Comparison of ENCODE assay signal across 8 mouse cellular contexts in genomic region chr13:94710574-94711172, GRCm38 (mm10).
DNase-seq lines count a peak whose midpoint lies in the region; ATAC-seq and TF ChIP-seq lines count a peak whose summit lies in the region.

No protein-coding gene starts in this region.

- no peak for DNase-seq in spleen, adult 2 months (ENCODE audit: low read depth in 1 of 2, low spot score in 2 of 2)
- DNase-seq in spleen, adult 18-20 months: no peak
- no peak for DNase-seq in ovary, postnatal 10 days (ENCODE audit: low spot score)
- no peak for DNase-seq in urinary bladder, adult 18-20 months (ENCODE audit: low spot score in 2 of 2)
- DNase-seq in left cerebral cortex, adult 18-20 months (ENCODE audit: low spot score in 2 of 2): no peak

- no peak for TF ChIP-seq POLR2A in spleen, adult 2 months (IDR thresholded peaks at IDR 0.05; ENCODE audit: low read depth, low read length)

- TF ChIP-seq CTCF in spleen, adult 2 months (IDR thresholded peaks at IDR 0.05; ENCODE audit: extremely low read depth, insufficient read depth, insufficient read length, insufficient replicate concordance): no peak

- no peak; the same call in 1 of the 2 replicates for ATAC-seq in heart, embryonic 16.5 days (replicated peaks; ENCODE audit: extremely low read depth, insufficient read depth, low FRiP score)
- no peak for ATAC-seq in liver, embryonic 15.5 days (ENCODE audit: insufficient read depth)
- no peak for ATAC-seq in monocyte, adult 5-6 weeks (replicated peaks; ENCODE audit: insufficient number of reproducible peaks, low FRiP score, low TSS enrichment, poor library complexity, severe bottlenecking)

- no peaks in the 10 kb centered on the region for H3K4me1 ChIP-seq in spleen, adult 2 months (ENCODE audit: control insufficient read depth, insufficient read depth, insufficient read length)
- H3K4me1 ChIP-seq in heart, embryonic 16.5 days (ENCODE audit: control insufficient read depth, insufficient read depth, low read length): peaks cover 10% of the 10 kb centered on the region
- H3K4me1 ChIP-seq in liver, embryonic 15.5 days (replicated peaks): peaks cover 5% of the 10 kb centered on the region

- no peak overlapping the region for H3K27ac ChIP-seq in spleen, adult 2 months (ENCODE audit: insufficient read depth, low read length)
- H3K27ac ChIP-seq in heart, embryonic 16.5 days (ENCODE audit: low read length): no peak overlapping the region
- no peak overlapping the region for H3K27ac ChIP-seq in liver, embryonic 15.5 days (replicated peaks)

- H3K9ac ChIP-seq in heart, embryonic 16.5 days (ENCODE audit: low read length): peak overlapping the region; percentile 1; the same call in 1 of the 2 replicates
- no peak overlapping the region for H3K9ac ChIP-seq in liver, embryonic 15.5 days

- peak overlapping the region; percentile 11; the same call in 1 of the 2 replicates for H3K4me3 ChIP-seq in spleen, adult 2 months (ENCODE audit: extremely low read depth, insufficient read depth, insufficient read length)
- H3K4me3 ChIP-seq in heart, embryonic 16.5 days (ENCODE audit: low read length): peak overlapping the region; percentile 47
- peak overlapping the region; percentile 25 for H3K4me3 ChIP-seq in liver, embryonic 15.5 days (replicated peaks)

- no peaks in the 10 kb centered on the region for H3K36me3 ChIP-seq in spleen, adult 2 months (ENCODE audit: control insufficient read depth, insufficient read depth, low read length)
- no peaks in the 10 kb centered on the region for H3K36me3 ChIP-seq in heart, embryonic 16.5 days (ENCODE audit: control insufficient read depth, insufficient read depth)
- H3K36me3 ChIP-seq in liver, embryonic 15.5 days (replicated peaks): no peaks in the 10 kb centered on the region

- H3K9me3 ChIP-seq in heart, embryonic 16.5 days (replicated peaks; ENCODE audit: control insufficient read depth, low read length): no peaks in the 10 kb centered on the region
- no peaks in the 10 kb centered on the region for H3K9me3 ChIP-seq in liver, embryonic 15.5 days (replicated peaks)

- peak overlapping the region; percentile 80 for H3K4me2 ChIP-seq in heart, embryonic 16.5 days (ENCODE audit: low read depth, low read length)
- H3K4me2 ChIP-seq in liver, embryonic 15.5 days: peak overlapping the region; percentile 50

- WGBS in spleen, adult 2 months: 10% methylated on average over 26 of the region's 26 CpGs
- WGBS in heart, embryonic 16.5 days: 2% methylated on average over 26 of the region's 26 CpGs
- 3% methylated on average over 26 of the region's 26 CpGs for WGBS in liver, embryonic 15.5 days (ENCODE audit: insufficient replicate concordance)

- peaks cover 15% of the 10 kb centered on the region for H3K27me3 ChIP-seq in spleen, adult 2 months (ENCODE audit: control insufficient read depth, insufficient read depth, low read length)
- H3K27me3 ChIP-seq in heart, embryonic 16.5 days (ENCODE audit: control insufficient read depth, insufficient read depth, low read length): peaks cover 60% of the 10 kb centered on the region
- peaks cover 78% of the 10 kb centered on the region for H3K27me3 ChIP-seq in liver, embryonic 15.5 days
